24 mouse cellular contexts compared by ENCODE assay signal in the genomic region with DNA sequence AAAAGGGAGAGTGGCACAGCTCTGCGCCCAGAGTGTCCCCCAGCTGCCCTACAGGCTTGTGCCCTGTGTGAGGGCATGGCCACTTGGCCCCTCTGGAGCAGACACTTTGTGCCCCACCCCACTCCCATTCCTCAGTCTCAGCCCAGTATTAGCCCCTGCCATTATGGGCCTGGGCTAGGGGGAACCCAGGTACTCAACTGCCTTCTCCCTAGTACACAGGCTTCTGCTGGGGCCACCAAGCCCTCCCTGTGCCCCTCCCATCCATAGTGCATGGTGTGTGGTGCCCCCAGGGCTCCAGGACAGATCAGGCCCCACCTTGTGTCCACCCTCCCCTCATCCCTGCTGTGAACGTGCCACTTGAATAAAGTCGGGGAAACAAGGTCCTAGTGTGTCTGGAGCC. TPM values are rescaled to one million over a fixed set of nuclear protein-coding genes. Genes with fewer than 3 reads are reported as not detected.
DNase-seq lines count a peak whose midpoint lies in the region; ATAC-seq and TF ChIP-seq lines count a peak whose summit lies in the region.
"Had no signal": no experiment of that assay in that cellular context is flagged by ENCODE, and none has a peak within 500 bp of the region (broad histone marks: within the 10 kb centered on the region; RNA-seq: fewer than 3 reads in every experiment).

No protein-coding gene starts in this region.

- intact Hi-C loops in heart, postnatal 10 days (cut with DNase I) = loop anchor here (10.0 kb wide), 2 partner anchors 179 to 349 kb away; partner anchors contain the start of gene Rnf220

- H3K4me1 ChIP-seq in heart, embryonic 11.5 days (ENCODE audit: control insufficient read depth, insufficient read depth, low read length) = no peaks in the 10 kb centered on the region
- H3K4me1 ChIP-seq in hindbrain, embryonic 16.5 days (ENCODE audit: control insufficient read depth, insufficient read depth, low read depth, low read length) = no peaks in the 10 kb centered on the region
- no peaks in the 10 kb centered on the region for H3K4me1 ChIP-seq in hindbrain, embryonic 11.5 days (replicated peaks; ENCODE audit: control insufficient read depth, insufficient read depth, low read length)
- no peaks in the 10 kb centered on the region for H3K4me1 ChIP-seq in liver, embryonic 12.5 days
- no peaks in the 10 kb centered on the region for H3K4me1 ChIP-seq in liver, embryonic 11.5 days (replicated peaks; ENCODE audit: control insufficient read depth, insufficient read depth, low read length)
- H3K4me1 ChIP-seq in stomach, postnatal 0 days (replicated peaks; ENCODE audit: control insufficient read depth, insufficient read depth) = no peaks in the 10 kb centered on the region
- H3K4me1 ChIP-seq: embryonic facial prominence, embryonic 12.5 days had no signal

- WGBS in heart, embryonic 11.5 days (ENCODE audit: insufficient replicate concordance) = 75% methylated on average over 3 of the region's 3 CpGs
- WGBS in hindbrain, embryonic 16.5 days = 87% methylated on average over 3 of the region's 3 CpGs
- WGBS in hindbrain, embryonic 11.5 days = 84% methylated on average over 3 of the region's 3 CpGs
- 70% methylated on average over 3 of the region's 3 CpGs for WGBS in liver, embryonic 12.5 days (ENCODE audit: insufficient replicate concordance)
- 88% methylated on average over 3 of the region's 3 CpGs for WGBS in liver, embryonic 11.5 days
- 73% methylated on average over 3 of the region's 3 CpGs for WGBS in stomach, postnatal 0 days

- no peak for DNase-seq in heart, postnatal 10 days
- no peak for DNase-seq in hindbrain, embryonic 11.5 days (ENCODE audit: low spot score)
- DNase-seq in liver, embryonic 11.5 days (ENCODE audit: low spot score) = no peak
- DNase-seq in stomach, postnatal 0 days (ENCODE audit: low spot score) = no peak
- DNase-seq in frontal cortex, postnatal 25 days (ENCODE audit: low spot score in 2 of 2) = no peak
- DNase-seq: adrenal gland, adult 8-10 months; adrenal gland, postnatal 36 days; cerebellum, adult 2 months; forebrain, postnatal 0 days; gastrocnemius, adult 2 months; gastrocnemius, postnatal 25 days had no signal

- peaks cover 31% of the 10 kb centered on the region for H3K36me3 ChIP-seq in heart, embryonic 11.5 days (ENCODE audit: control insufficient read depth, insufficient read depth, low read length)
- H3K36me3 ChIP-seq in hindbrain, embryonic 16.5 days (ENCODE audit: control insufficient read depth, insufficient read depth, low read length) = peaks cover 32% of the 10 kb centered on the region
- H3K36me3 ChIP-seq in hindbrain, embryonic 11.5 days (ENCODE audit: control insufficient read depth, insufficient read depth, low read length) = peaks cover 16% of the 10 kb centered on the region
- peaks cover 61% of the 10 kb centered on the region for H3K36me3 ChIP-seq in liver, embryonic 12.5 days
- H3K36me3 ChIP-seq in liver, embryonic 11.5 days (ENCODE audit: control insufficient read depth, insufficient read depth, low read length) = peaks cover 44% of the 10 kb centered on the region
- peaks cover 23% of the 10 kb centered on the region for H3K36me3 ChIP-seq in stomach, postnatal 0 days (ENCODE audit: control insufficient read depth, insufficient read depth, low read length)

- ATAC-seq in heart, embryonic 11.5 days (replicated peaks; ENCODE audit: insufficient number of reproducible peaks, low FRiP score, low TSS enrichment) = peak; percentile 33
- peak; percentile 15; the same call in 1 of the 2 replicates for ATAC-seq in hindbrain, embryonic 16.5 days
- ATAC-seq in hindbrain, embryonic 11.5 days (ENCODE audit: low FRiP score) = no peak; the same call in 1 of the 2 replicates
- ATAC-seq in liver, embryonic 12.5 days = peak; percentile 30; the same call in 1 of the 2 replicates
- no peak for ATAC-seq in liver, embryonic 11.5 days (replicated peaks; ENCODE audit: low FRiP score)
- ATAC-seq in stomach, postnatal 0 days (ENCODE audit: low FRiP score, low TSS enrichment) = 0 out of 2 replicates have a peak, but pooled peaks have one; percentile 27
- ATAC-seq: forebrain, postnatal 0 days; inflammation-experienced regulatory T-cells, adult 6 months; intestine, postnatal 0 days had no signal

- no peaks in the 10 kb centered on the region for H3K9me3 ChIP-seq in heart, embryonic 11.5 days (replicated peaks; ENCODE audit: control insufficient read depth, low read length)
- no peaks in the 10 kb centered on the region for H3K9me3 ChIP-seq in hindbrain, embryonic 16.5 days (ENCODE audit: control insufficient read depth, low read length)
- no peaks in the 10 kb centered on the region for H3K9me3 ChIP-seq in hindbrain, embryonic 11.5 days (ENCODE audit: control insufficient read depth, low read length)
- H3K9me3 ChIP-seq in liver, embryonic 12.5 days (replicated peaks) = no peaks in the 10 kb centered on the region
- H3K9me3 ChIP-seq in liver, embryonic 11.5 days (ENCODE audit: control insufficient read depth, low read length) = no peaks in the 10 kb centered on the region
- no peaks in the 10 kb centered on the region for H3K9me3 ChIP-seq in stomach, postnatal 0 days (ENCODE audit: control insufficient read depth, low read length)
- H3K9me3 ChIP-seq: embryonic facial prominence, embryonic 12.5 days; heart, embryonic 10.5 days; hindbrain, embryonic 10.5 days had no signal

- no peak overlapping the region for H3K27ac ChIP-seq in heart, embryonic 11.5 days (ENCODE audit: low read depth, low read length)
- H3K27ac ChIP-seq in hindbrain, embryonic 16.5 days (ENCODE audit: low read depth, low read length) = no peak overlapping the region
- H3K27ac ChIP-seq in hindbrain, embryonic 11.5 days (ENCODE audit: low read depth, low read length) = no peak overlapping the region
- H3K27ac ChIP-seq in liver, embryonic 12.5 days = no peak overlapping the region
- no peak overlapping the region for H3K27ac ChIP-seq in liver, embryonic 11.5 days (ENCODE audit: low read depth, low read length)
- no peak overlapping the region for H3K27ac ChIP-seq in stomach, postnatal 0 days (replicated peaks)
- H3K27ac ChIP-seq: embryonic facial prominence, embryonic 12.5 days; gastrocnemius, adult 2 months; heart, embryonic 10.5 days; hindbrain, embryonic 10.5 days had no signal

- no peak for TF ChIP-seq EP300 in stomach, postnatal 0 days (optimal IDR thresholded peaks at IDR 0.05)

- no peak overlapping the region for H3K4me2 ChIP-seq in heart, embryonic 11.5 days
- H3K4me2 ChIP-seq in hindbrain, embryonic 16.5 days (ENCODE audit: low read length) = no peak overlapping the region
- H3K4me2 ChIP-seq in hindbrain, embryonic 11.5 days (replicated peaks; ENCODE audit: low read depth, low read length) = no peak overlapping the region
- no peak overlapping the region for H3K4me2 ChIP-seq in liver, embryonic 12.5 days
- no peak overlapping the region for H3K4me2 ChIP-seq in liver, embryonic 11.5 days
- H3K4me2 ChIP-seq in stomach, postnatal 0 days (replicated peaks; ENCODE audit: low read depth) = no peak overlapping the region
- H3K4me2 ChIP-seq: embryonic facial prominence, embryonic 12.5 days had no signal

- no peak for TF ChIP-seq CTCF in stomach, postnatal 0 days (IDR thresholded peaks at IDR 0.05; ENCODE audit: low read depth)

- H3K4me3 ChIP-seq in heart, embryonic 11.5 days (ENCODE audit: low read depth, low read length) = no peak overlapping the region
- H3K4me3 ChIP-seq in hindbrain, embryonic 16.5 days (ENCODE audit: low read length) = no peak overlapping the region
- no peak overlapping the region for H3K4me3 ChIP-seq in hindbrain, embryonic 11.5 days (ENCODE audit: low read depth, low read length)
- H3K4me3 ChIP-seq in liver, embryonic 12.5 days = no peak overlapping the region
- no peak overlapping the region for H3K4me3 ChIP-seq in liver, embryonic 11.5 days (ENCODE audit: low read depth, low read length)
- no peak overlapping the region for H3K4me3 ChIP-seq in stomach, postnatal 0 days (ENCODE audit: low read depth, low read length)
- H3K4me3 ChIP-seq: embryonic facial prominence, embryonic 12.5 days; gastrocnemius, adult 2 months; heart, embryonic 10.5 days; hindbrain, embryonic 10.5 days had no signal

- no peak overlapping the region for H3K9ac ChIP-seq in heart, embryonic 11.5 days (ENCODE audit: low read depth, low read length)
- no peak overlapping the region for H3K9ac ChIP-seq in hindbrain, embryonic 16.5 days (ENCODE audit: low read depth, low read length)
- no peak overlapping the region for H3K9ac ChIP-seq in hindbrain, embryonic 11.5 days (ENCODE audit: low read depth, low read length)
- no peak overlapping the region for H3K9ac ChIP-seq in liver, embryonic 12.5 days
- H3K9ac ChIP-seq in liver, embryonic 11.5 days (ENCODE audit: low read depth, low read length) = no peak overlapping the region
- no peak overlapping the region for H3K9ac ChIP-seq in stomach, postnatal 0 days (ENCODE audit: low read length)
- H3K9ac ChIP-seq: embryonic facial prominence, embryonic 12.5 days; forebrain, postnatal 0 days had no signal

- H3K27me3 ChIP-seq in heart, embryonic 11.5 days (ENCODE audit: control insufficient read depth, insufficient read depth, low read length) = no peaks in the 10 kb centered on the region
- H3K27me3 ChIP-seq in hindbrain, embryonic 16.5 days (replicated peaks; ENCODE audit: control insufficient read depth, insufficient read depth, low read length) = no peaks in the 10 kb centered on the region
- no peaks in the 10 kb centered on the region for H3K27me3 ChIP-seq in hindbrain, embryonic 11.5 days (ENCODE audit: control insufficient read depth, insufficient read depth, low read length)
- no peaks in the 10 kb centered on the region for H3K27me3 ChIP-seq in liver, embryonic 12.5 days (replicated peaks)
- no peaks in the 10 kb centered on the region for H3K27me3 ChIP-seq in liver, embryonic 11.5 days (replicated peaks; ENCODE audit: control insufficient read depth, insufficient read depth, low read length)
- no peaks in the 10 kb centered on the region for H3K27me3 ChIP-seq in stomach, postnatal 0 days (ENCODE audit: control insufficient read depth, insufficient read depth, low read length)
- H3K27me3 ChIP-seq: embryonic facial prominence, embryonic 12.5 days had no signal

RNA-seq across cellular contexts. Expression of gene Dmap1, which starts 8.2 kb away (rescaled TPM):
- 51.3 and 53.0 TPM in 2 replicates for polyA plus RNA-seq in heart, embryonic 11.5 days (2014; fragmentation: Nextera tagmentation; extraction: Ambion mirVana)
- 10 to 100 TPM; 21.6 to 22.9 TPM for total RNA-seq in heart, postnatal 10 days (2021)
- 77.7 and 80.5 TPM in 2 replicates for polyA plus RNA-seq in hindbrain, embryonic 16.5 days (2015; fragmentation: Nextera tagmentation; extraction: Ambion mirVana)
- polyA plus RNA-seq in hindbrain, embryonic 11.5 days (2014; fragmentation: Nextera tagmentation; extraction: Ambion mirVana) = 76.1 and 82.2 TPM in 2 replicates
- 30.4 and 31.1 TPM in 2 replicates for polyA plus RNA-seq in liver, embryonic 12.5 days (2016; fragmentation: Nextera tagmentation; extraction: Ambion mirVana)
- 56.7 and 59.0 TPM in 2 replicates for polyA plus RNA-seq in liver, embryonic 11.5 days (2014; fragmentation: Nextera tagmentation; extraction: Ambion mirVana)
- polyA plus RNA-seq in stomach, postnatal 0 days (2015; fragmentation: Nextera tagmentation; extraction: Ambion mirVana) = 27.5 and 27.8 TPM in 2 replicates

RNA-seq across cellular contexts. Expression of gene Gm12845, which starts 50.3 kb away (rescaled TPM):
- polyA plus RNA-seq in heart, embryonic 11.5 days (2014; fragmentation: Nextera tagmentation; extraction: Ambion mirVana) = not detected in 2 replicates
- not detected for total RNA-seq in heart, postnatal 10 days (2021)
- not detected in 2 replicates for polyA plus RNA-seq in hindbrain, embryonic 16.5 days (2015; fragmentation: Nextera tagmentation; extraction: Ambion mirVana)
- not detected in 2 replicates for polyA plus RNA-seq in hindbrain, embryonic 11.5 days (2014; fragmentation: Nextera tagmentation; extraction: Ambion mirVana)
- not detected in 2 replicates for polyA plus RNA-seq in liver, embryonic 12.5 days (2016; fragmentation: Nextera tagmentation; extraction: Ambion mirVana)
- not detected in 2 replicates for polyA plus RNA-seq in liver, embryonic 11.5 days (2014; fragmentation: Nextera tagmentation; extraction: Ambion mirVana)
- polyA plus RNA-seq in stomach, postnatal 0 days (2015; fragmentation: Nextera tagmentation; extraction: Ambion mirVana) = not detected in 2 replicates
- total RNA-seq: adrenal gland, adult 8-10 months; adrenal gland, postnatal 36 days; ES-E14; forebrain, postnatal 0 days; gastrocnemius, adult 2 months; gastrocnemius, postnatal 25 days; granulocyte monocyte progenitor cell, adult 5-6 weeks had no signal
- polyA plus RNA-seq: cerebellum, adult 2 months; cortical plate, adult 2 months; embryonic facial prominence, embryonic 12.5 days; forebrain, embryonic 11.5 days; forebrain, postnatal 0 days; heart, embryonic 10.5 days; heart, postnatal 0 days; hindbrain, embryonic 10.5 days; inflammation-experienced regulatory T-cells, adult 6 months; intestine, postnatal 0 days had no signal

Comparison
In these comparisons a context has a peak if more than half of its experiments do, and no peak if none do; other contexts are left out.
1. ATAC-seq: peak in heart, embryonic 11.5 days (single experiment), hindbrain, embryonic 16.5 days (single experiment), liver, embryonic 12.5 days (single experiment) and stomach, postnatal 0 days (single experiment); none in hindbrain, embryonic 11.5 days (single experiment) and liver, embryonic 11.5 days (single experiment).